Mouse (Mus musculus) gastrocnemius, postnatal 36 days (tissue): ENCODE data around the gene Epha7. TPM values are rescaled to one million over a fixed set of nuclear protein-coding genes. Genes with fewer than 3 reads are reported as not detected.

Source experiments
- DNase-seq, 2 experiments: peaks; one replicate each; pipeline ENCODE4 v3.0.0; 2022
- intact Hi-C: fragments of 180-260 bp; cut with DNase I; formaldehyde crosslinking; loops from one replicate; pipeline ENCODE4 v1.15.1; 2025
- long read RNA-seq, 2 experiments: library from polyadenylated mRNA; stranded (forward); transcript quantifications; one replicate each; pipeline ENCODE4 v2.0.0; 2021
- total RNA-seq, 2 experiments: library from RNA; stranded (reverse); gene quantifications; 2 replicates each; pipeline ENCODE4 v1.2.3; 2021

The Epha7 gene
- total RNA-seq, result 1 to 10 TPM; 1.5 to 1.6 TPM
- long read RNA-seq, experiment 1, full-length matches to known transcripts, result 1 of 3 reads
- long read RNA-seq, experiment 1, partial matches to known transcripts, result 1 of 3 reads
- long read RNA-seq, experiment 1, other reads (novel, unspliced or antisense), result 1 of 3 reads
- long read RNA-seq, experiment 2, partial matches to known transcripts, result 0 of 2 reads
- long read RNA-seq, experiment 2, other reads (novel, unspliced or antisense), result 2 of 2 reads

GRCm38 (mm10) chr4:28812691-28813289 lies at the start of gene Epha7:
Epha7 (plus strand) TSS chr4:28813131.
- intact Hi-C loops, result no loop called here
- peak; percentile 92 to 95 for DNase-seq

- intact Hi-C loops, result no loop called here
- DNase-seq, result no peak
Observed at GRCm38 (mm10) chr4:28783961-28784360, 29.0 kb upstream of the Epha7 start.

- intact Hi-C loops, result no loop called here
- DNase-seq, result no peak
Observed at GRCm38 (mm10) chr4:28808800-28809199, 4.1 kb upstream of the Epha7 start.

GRCm38 (mm10) chr4:28809703-28810102 lies 3.2 kb upstream of the Epha7 start:
- intact Hi-C loops, result no loop called here
- DNase-seq, result no peak

GRCm38 (mm10) chr4:28813551-28814475 lies 882 bp downstream of the Epha7 start:
- intact Hi-C loops, result no loop called here

GRCm38 (mm10) chr4:28814476-28814815 lies 1.5 kb downstream of the Epha7 start:
- intact Hi-C loops, result no loop called here

More at GRCm38 (mm10) chr4:28813551-28814475, 882 bp downstream of the Epha7 start:
- peak; percentile 7 to 23 for DNase-seq

GRCm38 (mm10) chr4:28814816-28815620 lies 2.1 kb downstream of the Epha7 start:
- intact Hi-C loops, result loop anchor here (1.0 kb wide), 1 partner anchor 36 kb away; no protein-coding TSS in a partner anchor
- peak; percentile 31 to 34 for DNase-seq

More at GRCm38 (mm10) chr4:28814476-28814815, 1.5 kb downstream of the Epha7 start:
- no peak for DNase-seq

- intact Hi-C loops, result loop anchor here (1.0 kb wide), 1 partner anchor 36 kb away; no protein-coding TSS in a partner anchor
- DNase-seq, result no peak
Observed at GRCm38 (mm10) chr4:28815621-28815920, 2.6 kb downstream of the Epha7 start.

GRCm38 (mm10) chr4:28823616-28824015 lies 10.7 kb downstream of the Epha7 start:
- intact Hi-C loops, result no loop called here
- DNase-seq, result no peak

GRCm38 (mm10) chr4:28824616-28825015 lies 11.7 kb downstream of the Epha7 start:
- intact Hi-C loops, result no loop called here
- DNase-seq, result no peak

GRCm38 (mm10) chr4:28837669-28838068 lies 24.7 kb downstream of the Epha7 start:
- intact Hi-C loops, result no loop called here
- DNase-seq, result no peak

- no peak for DNase-seq
- intact Hi-C loops, result no loop called here
Observed at GRCm38 (mm10) chr4:28846311-28846710, 33.4 kb downstream of the Epha7 start.

- intact Hi-C loops, result no loop called here
- DNase-seq, result no peak
Observed at GRCm38 (mm10) chr4:28850388-28850787, 37.5 kb downstream of the Epha7 start.

- DNase-seq, result no peak
- intact Hi-C loops, result no loop called here
Observed at GRCm38 (mm10) chr4:28862845-28863666, 50.1 kb downstream of the Epha7 start.

GRCm38 (mm10) chr4:28866411-28866810 lies 53.5 kb downstream of the Epha7 start:
- intact Hi-C loops, result no loop called here

GRCm38 (mm10) chr4:28871615-28872014 lies 58.7 kb downstream of the Epha7 start:
- intact Hi-C loops, result no loop called here
- no peak for DNase-seq

More at GRCm38 (mm10) chr4:28866411-28866810, 53.5 kb downstream of the Epha7 start:
- no peak for DNase-seq

GRCm38 (mm10) chr4:28881271-28882044 lies 68.5 kb downstream of the Epha7 start:
- intact Hi-C loops, result no loop called here
- no peak for DNase-seq

- intact Hi-C loops, result no loop called here
- DNase-seq, result no peak
Observed at GRCm38 (mm10) chr4:28889630-28890029, 76.7 kb downstream of the Epha7 start.

- intact Hi-C loops, result no loop called here
- DNase-seq, result no peak
Observed at GRCm38 (mm10) chr4:28890102-28890501, 77.2 kb downstream of the Epha7 start.
